Comparison of ENCODE assay signal across 9 mouse cellular contexts in the genomic region with DNA sequence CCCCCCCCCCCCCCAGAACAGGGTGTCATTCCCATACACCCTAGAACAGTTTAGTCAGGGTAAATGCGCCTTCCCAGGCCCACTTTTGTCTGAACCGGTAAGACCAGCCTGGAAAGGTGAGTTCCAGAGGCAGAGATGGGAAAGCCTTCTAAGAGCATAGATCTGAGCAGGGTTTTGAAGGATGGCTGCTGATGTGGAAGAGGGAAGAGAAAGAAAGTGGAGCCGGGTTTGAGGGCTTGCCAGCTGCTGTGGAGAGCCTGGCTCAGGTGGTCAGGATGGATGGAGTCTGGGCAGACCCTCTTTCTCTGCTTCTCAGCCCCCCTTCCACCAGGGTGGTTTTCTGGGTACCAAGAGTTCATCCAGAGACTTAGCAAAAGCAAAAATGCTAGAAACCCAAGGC. TPM values are rescaled to one million over a fixed set of nuclear protein-coding genes. Genes with fewer than 3 reads are reported as not detected.
DNase-seq lines count a peak whose midpoint lies in the region; ATAC-seq lines count a peak whose summit lies in the region.
"Had no signal": no experiment of that assay in that cellular context is flagged by ENCODE, and none has a peak within 500 bp of the region (broad histone marks: within the 10 kb centered on the region; RNA-seq: fewer than 3 reads in every experiment).

No protein-coding gene starts in this region.

- peak overlapping the region; percentile 51; the same call in 1 of the 2 replicates for H3K9ac ChIP-seq in lung, embryonic 16.5 days (ENCODE audit: low read length)
- peak overlapping the region; percentile 61 for H3K9ac ChIP-seq in forebrain, embryonic 13.5 days
- H3K9ac ChIP-seq in limb, embryonic 12.5 days (replicated peaks), result no peak overlapping the region
- peak overlapping the region; percentile 12; the same call in 1 of the 2 replicates for H3K9ac ChIP-seq in neural tube, embryonic 14.5 days (replicated peaks; ENCODE audit: low read depth, low read length)

- H3K27ac ChIP-seq in lung, embryonic 16.5 days (ENCODE audit: low read length), result peak overlapping the region; percentile 79
- peak overlapping the region; percentile 100 for H3K27ac ChIP-seq in forebrain, embryonic 13.5 days
- peak overlapping the region; percentile 79 for H3K27ac ChIP-seq in limb, embryonic 12.5 days
- peak overlapping the region; percentile 66; the same call in 1 of the 2 replicates for H3K27ac ChIP-seq in neural tube, embryonic 14.5 days (ENCODE audit: low read depth, low read length)

- WGBS in lung, embryonic 16.5 days, result 49% methylated on average over 3 of the region's 3 CpGs
- 16% methylated on average over 3 of the region's 3 CpGs for WGBS in forebrain, embryonic 13.5 days
- WGBS in limb, embryonic 12.5 days, result 23% methylated on average over 3 of the region's 3 CpGs
- 20% methylated on average over 3 of the region's 3 CpGs for WGBS in neural tube, embryonic 14.5 days

- H3K27me3 ChIP-seq in lung, embryonic 16.5 days (ENCODE audit: control insufficient read depth, insufficient read depth, low read depth, low read length), result no peaks in the 10 kb centered on the region; the same call in 1 of the 2 replicates
- no peaks in the 10 kb centered on the region for H3K27me3 ChIP-seq in forebrain, embryonic 13.5 days
- H3K27me3 ChIP-seq in limb, embryonic 12.5 days, result peaks cover 22% of the 10 kb centered on the region
- H3K27me3 ChIP-seq in neural tube, embryonic 14.5 days (ENCODE audit: control insufficient read depth, insufficient read depth, low read length), result no peaks in the 10 kb centered on the region

- no peaks in the 10 kb centered on the region for H3K9me3 ChIP-seq in lung, embryonic 16.5 days (ENCODE audit: control insufficient read depth, low read length)
- no peaks in the 10 kb centered on the region for H3K9me3 ChIP-seq in forebrain, embryonic 13.5 days (replicated peaks)
- H3K9me3 ChIP-seq in limb, embryonic 12.5 days, result no peaks in the 10 kb centered on the region
- H3K9me3 ChIP-seq in neural tube, embryonic 14.5 days (ENCODE audit: control insufficient read depth, low read length), result no peaks in the 10 kb centered on the region

- ATAC-seq in lung, embryonic 16.5 days (ENCODE audit: low read depth), result no peak
- no peak for ATAC-seq in forebrain, embryonic 13.5 days
- ATAC-seq in limb, embryonic 12.5 days (ENCODE audit: insufficient number of reproducible peaks, insufficient read depth, low FRiP score, low TSS enrichment, low read depth), result no peak
- ATAC-seq in neural tube, embryonic 14.5 days (ENCODE audit: low read depth), result no peak

- H3K4me1 ChIP-seq in lung, embryonic 16.5 days (replicated peaks; ENCODE audit: control insufficient read depth, insufficient read depth, low read length), result peaks cover 76% of the 10 kb centered on the region
- peaks cover 80% of the 10 kb centered on the region for H3K4me1 ChIP-seq in forebrain, embryonic 13.5 days
- H3K4me1 ChIP-seq in limb, embryonic 12.5 days (replicated peaks), result peaks cover 86% of the 10 kb centered on the region
- H3K4me1 ChIP-seq in neural tube, embryonic 14.5 days (ENCODE audit: control insufficient read depth, insufficient read depth, low read length), result peaks cover 76% of the 10 kb centered on the region

- H3K36me3 ChIP-seq in lung, embryonic 16.5 days (ENCODE audit: control insufficient read depth, insufficient read depth, low read length), result no peaks in the 10 kb centered on the region
- H3K36me3 ChIP-seq in forebrain, embryonic 13.5 days (ENCODE audit: poor library complexity, severe bottlenecking), result no peaks in the 10 kb centered on the region
- H3K36me3 ChIP-seq in limb, embryonic 12.5 days, result no peaks in the 10 kb centered on the region
- no peaks in the 10 kb centered on the region for H3K36me3 ChIP-seq in neural tube, embryonic 14.5 days (ENCODE audit: control insufficient read depth, insufficient read depth, low read length)

- no peak overlapping the region for H3K4me3 ChIP-seq in lung, embryonic 16.5 days (ENCODE audit: low read length)
- 0 out of 2 replicates have a peak overlapping the region, but pooled peaks have one; percentile 9 for H3K4me3 ChIP-seq in forebrain, embryonic 13.5 days
- H3K4me3 ChIP-seq in limb, embryonic 12.5 days (replicated peaks), result no peak overlapping the region
- no peak overlapping the region for H3K4me3 ChIP-seq in neural tube, embryonic 14.5 days (ENCODE audit: low read depth, low read length)

- no peak for DNase-seq in lung, postnatal 36 days
- no peak for DNase-seq in urinary bladder, postnatal 36 days (ENCODE audit: low spot score in 2 of 2)
- DNase-seq in embryo, embryonic 10.5 days (ENCODE audit: low spot score), result no peak
- DNase-seq in lung, postnatal 10 days, result no peak
- DNase-seq: right cerebral cortex, postnatal 25 days had no signal

- no peak overlapping the region for H3K4me2 ChIP-seq in lung, embryonic 16.5 days (ENCODE audit: low read depth, low read length)
- H3K4me2 ChIP-seq in forebrain, embryonic 13.5 days, result peak overlapping the region; percentile 91
- H3K4me2 ChIP-seq in limb, embryonic 12.5 days, result peak overlapping the region; percentile 55
- H3K4me2 ChIP-seq in neural tube, embryonic 14.5 days (ENCODE audit: low read depth, low read length), result peak overlapping the region; percentile 34; the same call in 1 of the 2 replicates

RNA-seq across cellular contexts. Expression of a gene that starts 55.7 kb away (rescaled TPM):
- 90.8 and 99.5 TPM in 2 replicates for polyA plus RNA-seq in lung, embryonic 16.5 days (2015; fragmentation: Nextera tagmentation; extraction: Ambion mirVana)
- 66.9 and 79.8 TPM in 2 replicates for polyA plus RNA-seq in forebrain, embryonic 13.5 days (2015; fragmentation: Nextera tagmentation; extraction: Ambion mirVana)
- 111 and 113 TPM in 2 replicates for polyA plus RNA-seq in limb, embryonic 12.5 days (2016; fragmentation: Nextera tagmentation; extraction: Ambion mirVana)
- polyA plus RNA-seq in neural tube, embryonic 14.5 days (2014; fragmentation: Nextera tagmentation; extraction: Ambion mirVana), result 10.5 and 13.1 TPM in 2 replicates
